Mouse (Mus musculus) leukemia stem cell, adult 10-12 weeks (primary cell): Measurements from ENCODE around the gene Ncr1. TPM values are rescaled to one million over a fixed set of nuclear protein-coding genes. Genes with fewer than 3 reads are reported as not detected.

Experiments used
- polyA plus RNA-seq: library from polyadenylated mRNA; stranded (reverse); fragments of >175 nt; gene quantifications from 2 replicates; pipeline ENCODE4 v1.2.3, GENCODE M21; 2012; ENCODE audit warnings: low replicate concordance

Gene Ncr1
- polyA plus RNA-seq = 0.11 and 0.50 TPM in 2 replicates

GRCm38 (mm10) chr7:4337509-4337908 lies at the start of gene Ncr1:
TSS of gene Ncr1 (plus strand) at chr7:4337724.

Other genes with a start within 250 kb of the Ncr1 start
- 0.47 and 0.49 TPM in 2 replicates for gene Ttyh1, start 218.3 kb upstream of the Ncr1 start, polyA plus RNA-seq
- gene Leng8, start 200.7 kb upstream of the Ncr1 start, polyA plus RNA-seq = 293 and 299 TPM in 2 replicates
- gene Leng9, start 187.3 kb upstream of the Ncr1 start, polyA plus RNA-seq = 1.3 and 2.6 TPM in 2 replicates
- 3.0 and 3.3 TPM in 2 replicates for gene Cdc42ep5, start 172.9 kb upstream of the Ncr1 start, polyA plus RNA-seq
- gene Lilra5, start 100.0 kb upstream of the Ncr1 start, polyA plus RNA-seq = 0.14 and 0.34 TPM in 2 replicates
- not detected in 2 replicates for gene Gp6, start 60.0 kb downstream of the Ncr1 start, polyA plus RNA-seq
- gene Rdh13, start 107.9 kb downstream of the Ncr1 start, polyA plus RNA-seq = 1.4 and 9.1 TPM in 2 replicates
- 0.37 TPM in 1 of 2 replicates, not detected in the other for gene Eps8l1, start 123.0 kb downstream of the Ncr1 start, polyA plus RNA-seq
- 226 and 282 TPM in 2 replicates for gene Ppp1r12c, start 164.0 kb downstream of the Ncr1 start, polyA plus RNA-seq
- 0.57 TPM in 1 of 2 replicates, not detected in the other for gene Tnnt1, start 178.7 kb downstream of the Ncr1 start, polyA plus RNA-seq
- 1.0 and 1.6 TPM in 2 replicates for gene Tnni3, start 186.5 kb downstream of the Ncr1 start, polyA plus RNA-seq
- 2.2 and 2.7 TPM in 2 replicates for gene Dnaaf3, start 194.7 kb downstream of the Ncr1 start, polyA plus RNA-seq
- gene Syt5, start 209.8 kb downstream of the Ncr1 start, polyA plus RNA-seq = 0.13 and 0.16 TPM in 2 replicates